Mouse (Mus musculus): ENCODE data around the gene Zfy2.

Gene Zfy2

GRCm38 (mm10) chrY:2170309-2170708 lies at the start of gene Zfy2:
TSS of gene Zfy2 (minus strand) at chrY:2170409.
- DNase-seq (ENCODE audit: low spot score), result no peak

Measured in ovary, postnatal 10 days (tissue).